Mouse (Mus musculus): Measurements from ENCODE around the gene B3gnt6.

- TF ChIP-seq CTCF (IDR thresholded peaks at IDR 0.05; ENCODE audit: low read depth) (no peak), EP300 (IDR thresholded peaks at IDR 0.05; ENCODE audit: low read depth) (no peak)
Observed at GRCm38 (mm10) chr7:98162239-98162638, 37.0 kb downstream of the B3gnt6 start.
